Mouse (Mus musculus) ES-Bruce4 (cell line): Measurements from ENCODE around the gene S100pbp.

Experiments used
- CTCF ChIP-seq: IDR thresholded peaks from one replicate; pipeline ENCODE4 v1.8.1; 2011; ENCODE audit warnings: low read depth, low read length
- EP300 ChIP-seq: IDR thresholded peaks from 2 replicates; pipeline ENCODE4 v1.6.1; 2011; ENCODE audit warnings: low read depth, low read length; ENCODE audit not compliant: insufficient read depth
- POLR2A ChIP-seq: IDR thresholded peaks from one replicate; pipeline ENCODE4 v1.8.1; 2011; ENCODE audit warnings: low read length; ENCODE audit not compliant: insufficient read depth

GRCm38 (mm10) chr4:129147552-129148103 is 41.9 kb downstream of the S100pbp start:
- TF ChIP-seq POLR2A, result no peak
- TF ChIP-seq CTCF, result no peak
- no peak for TF ChIP-seq EP300
